Mouse (Mus musculus): Measurements from ENCODE around the gene Dusp10. TPM values are rescaled to one million over a fixed set of nuclear protein-coding genes. Genes with fewer than 3 reads are reported as not detected.
A peak's percentile ranks its signal among the peaks of the same experiment; 100 is the strongest.

The Dusp10 gene
- polyA plus RNA-seq, 1 experiment: 14.6 TPM

GRCm38 (mm10) chr1:184061901-184062300 lies 48.8 kb downstream of the Dusp10 start:
- TF ChIP-seq POLR2AphosphoS2 (IDR thresholded peaks at IDR 0.05; ENCODE audit: insufficient read length, low read depth) (no peak), TCF12 (IDR thresholded peaks at IDR 0.05; ENCODE audit: insufficient read depth, poor library complexity, severe bottlenecking) (no peak)
- Histone ChIP-seq H3ac (ENCODE audit: control insufficient read depth, insufficient read length) (no peak overlapping the region), H3K79me2 (ENCODE audit: control insufficient read depth, insufficient read depth) (peaks cover 66% of the 10 kb centered on the region), H3K4me3 (no peak overlapping the region), H3K4me2 (ENCODE audit: low read depth) (peak overlapping the region; percentile 32), H3K36me3 (ENCODE audit: control insufficient read depth, insufficient read depth) (peaks cover 5% of the 10 kb centered on the region), H3K27me3 (ENCODE audit: control insufficient read depth, insufficient read depth, insufficient read length) (no peaks in the 10 kb centered on the region)

- Histone ChIP-seq H3K79me2 (ENCODE audit: control insufficient read depth, insufficient read depth) (peaks cover 56% of the 10 kb centered on the region), H3K27me3 (ENCODE audit: control insufficient read depth, insufficient read depth, insufficient read length) (no peaks in the 10 kb centered on the region), H3ac (ENCODE audit: control insufficient read depth, insufficient read length) (no peak overlapping the region), H3K4me2 (ENCODE audit: low read depth) (no peak overlapping the region), H3K4me3 (no peak overlapping the region), H3K36me3 (ENCODE audit: control insufficient read depth, insufficient read depth) (peaks cover 7% of the 10 kb centered on the region)
- TF ChIP-seq MYOD1 (IDR thresholded peaks at IDR 0.05; ENCODE audit: control insufficient read depth in 1 of 3, insufficient read length in 2 of 3, low read depth in 2 of 3) (no peak), TCF3 (IDR thresholded peaks at IDR 0.05; ENCODE audit: insufficient read length, low read depth) (no peak), POLR2A (IDR thresholded peaks at IDR 0.05; ENCODE audit: insufficient read length, low read depth) (no peak), POLR2AphosphoS2 (IDR thresholded peaks at IDR 0.05; ENCODE audit: insufficient read length, low read depth) (no peak), MYOG (IDR thresholded peaks at IDR 0.05; ENCODE audit: control insufficient read depth in 1 of 3, insufficient read depth in 1 of 3, insufficient read length in 2 of 3, low read depth in 2 of 3) (no peak), REST (IDR thresholded peaks at IDR 0.05; ENCODE audit: insufficient read depth, insufficient read length) (no peak), TCF12 (IDR thresholded peaks at IDR 0.05; ENCODE audit: insufficient read depth, poor library complexity, severe bottlenecking) (no peak), MAX (IDR thresholded peaks at IDR 0.05; ENCODE audit: low read depth) (no peak), USF1 (IDR thresholded peaks at IDR 0.05; ENCODE audit: low read depth) (no peak), CEBPB (IDR thresholded peaks at IDR 0.05; ENCODE audit: insufficient read depth, poor library complexity, severe bottlenecking) (no peak), SRF (IDR thresholded peaks at IDR 0.05; ENCODE audit: control insufficient read depth, insufficient read length, low read depth) (no peak), E2F4 (IDR thresholded peaks at IDR 0.05; ENCODE audit: insufficient read depth) (no peak)
Observed at GRCm38 (mm10) chr1:184064306-184064705, 51.2 kb downstream of the Dusp10 start.

- Histone ChIP-seq H3ac (ENCODE audit: control insufficient read depth, insufficient read length) (no peak overlapping the region), H3K79me2 (ENCODE audit: control insufficient read depth, insufficient read depth) (peaks cover 53% of the 10 kb centered on the region), H3K4me2 (ENCODE audit: low read depth) (peak overlapping the region; percentile 30), H3K4me3 (no peak overlapping the region), H3K27me3 (ENCODE audit: control insufficient read depth, insufficient read depth, insufficient read length) (no peaks in the 10 kb centered on the region), H3K36me3 (ENCODE audit: control insufficient read depth, insufficient read depth) (peaks cover 18% of the 10 kb centered on the region)
- TF ChIP-seq MYOD1 (IDR thresholded peaks at IDR 0.05; ENCODE audit: control insufficient read depth in 1 of 3, insufficient read length in 2 of 3, low read depth in 2 of 3) (peak in 2 of 3 experiments; percentile 44 to 60), E2F4 (IDR thresholded peaks at IDR 0.05; ENCODE audit: insufficient read depth) (no peak), MYOG (IDR thresholded peaks at IDR 0.05; ENCODE audit: control insufficient read depth in 1 of 3, insufficient read depth in 1 of 3, insufficient read length in 2 of 3, low read depth in 2 of 3) (peak in 1 of 3 experiments; percentile 10)
Observed at GRCm38 (mm10) chr1:184065589-184066361, 52.7 kb downstream of the Dusp10 start.

- Histone ChIP-seq H3K4me2 (ENCODE audit: low read depth) (peak overlapping the region; percentile 30), H3ac (ENCODE audit: control insufficient read depth, insufficient read length) (no peak overlapping the region), H3K4me3 (no peak overlapping the region), H3K36me3 (ENCODE audit: control insufficient read depth, insufficient read depth) (peaks cover 24% of the 10 kb centered on the region), H3K79me2 (ENCODE audit: control insufficient read depth, insufficient read depth) (peaks cover 53% of the 10 kb centered on the region), H3K27me3 (ENCODE audit: control insufficient read depth, insufficient read depth, insufficient read length) (no peaks in the 10 kb centered on the region)
- TF ChIP-seq MAX (IDR thresholded peaks at IDR 0.05; ENCODE audit: low read depth): no peak
- TF ChIP-seq MYOG (IDR thresholded peaks at IDR 0.05; ENCODE audit: control insufficient read depth in 1 of 3, insufficient read depth in 1 of 3, insufficient read length in 2 of 3, low read depth in 2 of 3): peak in 1 of 3 experiments; percentile 62
- TF ChIP-seq E2F4 (IDR thresholded peaks at IDR 0.05; ENCODE audit: insufficient read depth): no peak
- TF ChIP-seq TCF12 (IDR thresholded peaks at IDR 0.05; ENCODE audit: insufficient read depth, poor library complexity, severe bottlenecking): no peak
- TF ChIP-seq MYOD1 (IDR thresholded peaks at IDR 0.05; ENCODE audit: control insufficient read depth in 1 of 3, insufficient read length in 2 of 3, low read depth in 2 of 3): peak in 2 of 3 experiments; percentile 76 to 77
- no peak for TF ChIP-seq TCF3 (IDR thresholded peaks at IDR 0.05; ENCODE audit: insufficient read length, low read depth)
- no peak for TF ChIP-seq USF1 (IDR thresholded peaks at IDR 0.05; ENCODE audit: low read depth)
Observed at GRCm38 (mm10) chr1:184066460-184067287, 53.6 kb downstream of the Dusp10 start.

All from myocyte (in vitro differentiated cells).